Mouse (Mus musculus): ENCODE data around the gene Col6a4. TPM values are rescaled to one million over a fixed set of nuclear protein-coding genes. Genes with fewer than 3 reads are reported as not detected.

The Col6a4 gene
- polyA plus RNA-seq, 1 experiment from 2014 or later, result 0.47 TPM

DNA sequence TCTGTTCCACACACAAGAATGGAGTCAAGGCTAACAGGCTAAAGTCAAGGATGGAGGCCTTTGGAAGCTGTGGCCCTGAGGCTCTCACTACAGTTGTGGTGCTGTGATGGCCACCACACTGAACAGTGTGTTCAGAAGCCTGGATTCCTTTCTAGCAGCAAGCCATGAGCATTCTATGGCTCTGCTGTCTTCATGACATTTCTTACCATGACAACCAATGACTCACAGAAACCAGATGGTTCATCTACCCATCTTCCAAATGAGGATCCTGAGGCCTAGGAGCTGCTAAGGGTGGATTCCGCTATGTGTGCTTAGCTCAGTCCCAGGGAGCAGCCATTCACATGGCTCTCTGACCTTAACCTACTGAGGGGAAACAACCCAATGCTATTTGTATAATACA, 57.3 kb downstream of the Col6a4 start:
- no peaks in the 10 kb centered on the region for H3K9me3 ChIP-seq (replicated peaks; ENCODE audit: control insufficient read depth, low read length)
- H3K27me3 ChIP-seq (ENCODE audit: control insufficient read depth, insufficient read depth, low read depth, low read length), result no peaks in the 10 kb centered on the region
- H3K4me2 ChIP-seq (ENCODE audit: low read depth, low read length), result no peak overlapping the region
- H3K9ac ChIP-seq (ENCODE audit: low read depth, low read length), result no peak overlapping the region
- 46% methylated on average over 1 of the region's 1 CpGs for WGBS (ENCODE audit: insufficient replicate concordance)
- H3K27ac ChIP-seq (ENCODE audit: low read length), result no peak overlapping the region
- no peaks in the 10 kb centered on the region for H3K36me3 ChIP-seq (ENCODE audit: control insufficient read depth, insufficient read depth)
- no peaks in the 10 kb centered on the region for H3K4me1 ChIP-seq (ENCODE audit: control insufficient read depth, low read depth, low read length)
- no peak overlapping the region for H3K4me3 ChIP-seq (ENCODE audit: low read depth, low read length)
- ATAC-seq (ENCODE audit: low read depth), result no peak

DNA sequence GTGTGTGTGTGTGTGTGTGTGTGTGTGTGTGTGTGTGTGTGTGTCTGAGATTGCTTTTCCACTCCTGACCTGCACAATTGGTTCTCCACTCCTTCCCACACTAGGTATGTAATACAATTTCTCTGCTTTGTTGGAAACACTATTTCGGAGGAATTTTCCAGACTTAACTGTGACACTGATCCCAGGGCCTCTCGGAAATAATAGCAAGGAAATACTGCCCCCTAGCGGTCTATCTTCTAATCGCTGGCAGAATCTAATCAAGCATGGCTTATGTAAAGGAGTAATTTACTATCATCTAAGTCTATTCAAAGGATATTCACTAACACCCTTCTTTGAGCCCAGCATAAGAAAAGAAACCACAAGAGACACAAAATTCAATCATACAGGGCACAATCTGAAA, 57.7 kb downstream of the Col6a4 start:
- no peak for ATAC-seq (ENCODE audit: low read depth)
- Histone ChIP-seq H3K36me3 (ENCODE audit: control insufficient read depth, insufficient read depth) (no peaks in the 10 kb centered on the region), H3K4me1 (ENCODE audit: control insufficient read depth, low read depth, low read length) (no peaks in the 10 kb centered on the region), H3K9me3 (replicated peaks; ENCODE audit: control insufficient read depth, low read length) (no peaks in the 10 kb centered on the region), H3K27ac (ENCODE audit: low read length) (no peak overlapping the region), H3K4me2 (ENCODE audit: low read depth, low read length) (no peak overlapping the region), H3K9ac (ENCODE audit: low read depth, low read length) (no peak overlapping the region), H3K27me3 (ENCODE audit: control insufficient read depth, insufficient read depth, low read depth, low read length) (no peaks in the 10 kb centered on the region), H3K4me3 (ENCODE audit: low read depth, low read length) (no peak overlapping the region)
- 8% methylated on average over 4 of the region's 4 CpGs for WGBS (ENCODE audit: insufficient replicate concordance)

DNA sequence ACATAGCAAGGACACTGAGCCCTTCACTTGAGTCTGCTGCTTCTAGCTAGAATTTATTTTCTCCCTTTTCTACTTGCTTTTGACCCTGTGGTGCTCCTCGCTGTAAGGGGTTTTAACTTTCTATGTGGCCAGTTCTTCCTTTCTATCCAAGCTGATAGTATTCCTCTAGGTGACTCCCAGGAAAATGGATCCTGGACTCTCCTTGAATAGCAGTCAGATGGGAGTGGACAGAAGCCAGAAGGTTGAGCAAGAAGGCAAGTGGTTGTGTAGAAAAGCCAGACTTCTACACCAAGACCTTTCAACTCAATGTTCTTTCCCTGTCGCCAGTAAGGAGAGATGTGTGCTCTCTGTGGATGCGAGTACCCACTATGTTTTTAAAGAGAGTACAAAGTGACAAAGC, 80.9 kb downstream of the Col6a4 start:
- no peaks in the 10 kb centered on the region for H3K9me3 ChIP-seq (replicated peaks; ENCODE audit: control insufficient read depth, low read length)
- no peak for ATAC-seq (ENCODE audit: low read depth)
- H3K27me3 ChIP-seq (ENCODE audit: control insufficient read depth, insufficient read depth, low read depth, low read length), result no peaks in the 10 kb centered on the region
- no peak overlapping the region for H3K4me2 ChIP-seq (ENCODE audit: low read depth, low read length)
- H3K4me3 ChIP-seq (ENCODE audit: low read depth, low read length), result no peak overlapping the region
- no peaks in the 10 kb centered on the region for H3K36me3 ChIP-seq (ENCODE audit: control insufficient read depth, insufficient read depth)
- no peak overlapping the region for H3K9ac ChIP-seq (ENCODE audit: low read depth, low read length)
- WGBS (ENCODE audit: insufficient replicate concordance), result 62% methylated on average over 3 of the region's 3 CpGs
- no peak overlapping the region for H3K27ac ChIP-seq (ENCODE audit: low read length)
- no peaks in the 10 kb centered on the region for H3K4me1 ChIP-seq (ENCODE audit: control insufficient read depth, low read depth, low read length)

DNA sequence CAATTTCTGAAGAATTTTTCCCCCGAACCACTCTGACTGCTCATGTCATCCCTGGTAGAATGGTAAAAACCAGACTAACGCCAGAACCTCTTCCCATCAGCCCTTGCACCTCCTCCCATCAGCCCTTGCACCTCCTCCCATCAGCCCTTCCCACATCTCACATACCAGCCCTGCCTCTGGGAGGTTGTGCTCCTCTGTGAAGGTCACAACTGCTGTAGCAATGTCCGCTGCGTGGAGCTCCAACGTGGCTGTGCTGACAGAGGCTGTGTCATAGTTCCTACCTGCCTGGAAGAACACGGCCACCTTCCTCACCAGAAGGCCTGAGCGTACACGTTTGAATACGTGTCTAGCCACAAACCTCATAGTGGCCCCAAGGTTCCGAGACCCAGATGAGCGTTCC, 83.4 kb downstream of the Col6a4 start:
- 73% methylated on average over 11 of the region's 11 CpGs for WGBS (ENCODE audit: insufficient replicate concordance)
- Histone ChIP-seq H3K4me1 (ENCODE audit: control insufficient read depth, low read depth, low read length) (no peaks in the 10 kb centered on the region), H3K4me2 (ENCODE audit: low read depth, low read length) (no peak overlapping the region), H3K9me3 (replicated peaks; ENCODE audit: control insufficient read depth, low read length) (no peaks in the 10 kb centered on the region), H3K27me3 (ENCODE audit: control insufficient read depth, insufficient read depth, low read depth, low read length) (no peaks in the 10 kb centered on the region), H3K36me3 (ENCODE audit: control insufficient read depth, insufficient read depth) (no peaks in the 10 kb centered on the region), H3K27ac (ENCODE audit: low read length) (no peak overlapping the region), H3K9ac (ENCODE audit: low read depth, low read length) (no peak overlapping the region), H3K4me3 (ENCODE audit: low read depth, low read length) (no peak overlapping the region)
- no peak for ATAC-seq (ENCODE audit: low read depth)

DNA sequence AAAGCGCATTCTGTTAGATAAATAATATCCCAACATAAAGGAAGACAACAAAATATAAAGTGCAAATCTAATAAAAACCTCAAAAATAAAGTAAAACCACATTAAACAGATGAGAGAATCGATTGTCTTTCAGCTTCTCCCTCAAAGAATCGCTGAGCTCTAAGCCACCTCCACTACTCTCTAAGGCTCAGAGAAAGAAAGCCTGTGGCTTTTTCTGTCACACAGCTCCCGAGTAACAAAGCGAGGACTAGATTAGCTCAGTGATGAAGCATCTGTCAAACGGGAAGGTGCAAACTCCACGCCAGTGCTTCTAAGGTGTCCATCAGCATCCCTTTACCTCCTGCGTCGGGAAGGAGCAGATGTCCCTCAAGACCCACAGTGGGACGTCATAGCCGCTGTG, 98.6 kb downstream of the Col6a4 start:
- Histone ChIP-seq H3K27me3 (ENCODE audit: control insufficient read depth, insufficient read depth, low read depth, low read length) (no peaks in the 10 kb centered on the region), H3K27ac (ENCODE audit: low read length) (no peak overlapping the region), H3K4me3 (ENCODE audit: low read depth, low read length) (no peak overlapping the region), H3K4me1 (ENCODE audit: control insufficient read depth, low read depth, low read length) (no peaks in the 10 kb centered on the region), H3K9me3 (replicated peaks; ENCODE audit: control insufficient read depth, low read length) (no peaks in the 10 kb centered on the region), H3K4me2 (ENCODE audit: low read depth, low read length) (no peak overlapping the region), H3K9ac (ENCODE audit: low read depth, low read length) (no peak overlapping the region), H3K36me3 (ENCODE audit: control insufficient read depth, insufficient read depth) (no peaks in the 10 kb centered on the region)
- no peak for ATAC-seq (ENCODE audit: low read depth)
- 51% methylated on average over 11 of the region's 11 CpGs for WGBS (ENCODE audit: insufficient replicate concordance)

DNA sequence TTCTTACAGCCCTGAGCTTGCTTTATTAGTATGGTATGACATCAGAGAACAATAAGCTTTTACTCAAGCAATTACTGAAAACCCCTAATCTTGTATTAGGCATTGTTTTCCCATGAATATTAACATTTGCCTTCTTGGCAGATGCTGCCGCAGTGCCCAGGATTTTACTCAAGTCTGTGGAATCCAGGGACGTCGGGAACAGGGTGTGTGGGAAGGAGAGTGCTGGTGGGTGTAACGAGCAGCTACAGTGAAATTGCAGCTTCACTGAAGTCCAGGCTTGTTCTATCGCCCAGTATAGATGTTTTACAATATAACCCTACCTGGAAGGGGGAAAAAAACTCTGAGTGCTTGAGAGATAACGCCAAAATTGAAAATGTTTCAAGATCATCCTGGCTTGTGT, 104.2 kb downstream of the Col6a4 start:
- H3K4me2 ChIP-seq (ENCODE audit: low read depth, low read length), result no peak overlapping the region
- no peak overlapping the region for H3K4me3 ChIP-seq (ENCODE audit: low read depth, low read length)
- H3K9ac ChIP-seq (ENCODE audit: low read depth, low read length), result no peak overlapping the region
- no peaks in the 10 kb centered on the region for H3K9me3 ChIP-seq (replicated peaks; ENCODE audit: control insufficient read depth, low read length)
- H3K4me1 ChIP-seq (ENCODE audit: control insufficient read depth, low read depth, low read length), result no peaks in the 10 kb centered on the region
- WGBS (ENCODE audit: insufficient replicate concordance), result 63% methylated on average over 6 of the region's 6 CpGs
- H3K27ac ChIP-seq (ENCODE audit: low read length), result no peak overlapping the region
- no peak for ATAC-seq (ENCODE audit: low read depth)
- no peaks in the 10 kb centered on the region for H3K27me3 ChIP-seq (ENCODE audit: control insufficient read depth, insufficient read depth, low read depth, low read length)
- no peaks in the 10 kb centered on the region for H3K36me3 ChIP-seq (ENCODE audit: control insufficient read depth, insufficient read depth)

DNA sequence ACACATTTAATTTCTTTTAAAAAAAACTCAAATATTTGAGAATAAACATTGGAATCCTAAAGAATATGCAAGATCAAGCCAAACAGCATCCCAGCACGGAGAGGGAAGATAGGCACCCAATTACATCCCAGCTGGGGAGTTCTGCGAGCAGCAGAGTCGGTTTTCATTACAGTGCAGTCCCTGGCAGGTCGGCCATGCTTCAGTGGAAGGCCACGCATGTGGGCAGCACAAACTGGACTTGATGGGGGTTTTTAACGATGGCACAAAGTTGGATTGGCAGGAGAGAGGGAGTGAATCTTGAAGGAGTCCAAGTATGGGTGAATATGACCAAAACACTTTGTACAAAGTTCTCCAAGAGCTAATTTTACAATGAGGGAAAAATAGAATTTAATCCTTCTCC, 106.5 kb downstream of the Col6a4 start:
- Histone ChIP-seq H3K27me3 (ENCODE audit: control insufficient read depth, insufficient read depth, low read depth, low read length) (no peaks in the 10 kb centered on the region), H3K4me1 (ENCODE audit: control insufficient read depth, low read depth, low read length) (no peaks in the 10 kb centered on the region), H3K4me2 (ENCODE audit: low read depth, low read length) (no peak overlapping the region), H3K36me3 (ENCODE audit: control insufficient read depth, insufficient read depth) (no peaks in the 10 kb centered on the region), H3K9me3 (replicated peaks; ENCODE audit: control insufficient read depth, low read length) (no peaks in the 10 kb centered on the region), H3K27ac (ENCODE audit: low read length) (no peak overlapping the region), H3K9ac (ENCODE audit: low read depth, low read length) (no peak overlapping the region), H3K4me3 (ENCODE audit: low read depth, low read length) (no peak overlapping the region)
- ATAC-seq (ENCODE audit: low read depth), result no peak
- WGBS (ENCODE audit: insufficient replicate concordance), result 55% methylated on average over 6 of the region's 6 CpGs

DNA sequence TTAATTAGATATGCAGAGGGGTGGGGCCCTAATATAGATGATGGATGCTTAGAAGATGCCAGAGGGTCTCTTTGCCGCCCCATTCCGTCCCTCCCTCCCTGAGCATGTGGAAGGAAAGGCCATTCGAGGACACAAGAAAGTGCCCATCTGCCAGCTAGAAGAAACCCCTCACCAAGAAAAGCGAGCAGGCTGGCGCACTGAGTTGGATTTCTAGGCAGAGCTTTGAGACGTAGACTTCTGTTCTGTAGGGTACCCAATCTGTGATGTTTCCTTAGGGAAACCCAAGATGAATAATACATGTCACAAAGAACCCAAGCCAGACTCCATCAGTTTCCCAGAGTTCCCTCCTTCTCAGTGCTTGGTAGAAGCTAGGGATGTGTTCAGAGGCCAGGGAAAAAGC, 107.1 kb downstream of the Col6a4 start:
- no peak overlapping the region for H3K4me3 ChIP-seq (ENCODE audit: low read depth, low read length)
- no peaks in the 10 kb centered on the region for H3K36me3 ChIP-seq (ENCODE audit: control insufficient read depth, insufficient read depth)
- no peaks in the 10 kb centered on the region for H3K9me3 ChIP-seq (replicated peaks; ENCODE audit: control insufficient read depth, low read length)
- no peak overlapping the region for H3K27ac ChIP-seq (ENCODE audit: low read length)
- H3K4me2 ChIP-seq (ENCODE audit: low read depth, low read length), result no peak overlapping the region
- no peaks in the 10 kb centered on the region for H3K4me1 ChIP-seq (ENCODE audit: control insufficient read depth, low read depth, low read length)
- no peak overlapping the region for H3K9ac ChIP-seq (ENCODE audit: low read depth, low read length)
- H3K27me3 ChIP-seq (ENCODE audit: control insufficient read depth, insufficient read depth, low read depth, low read length), result no peaks in the 10 kb centered on the region
- 64% methylated on average over 6 of the region's 6 CpGs for WGBS (ENCODE audit: insufficient replicate concordance)
- no peak for ATAC-seq (ENCODE audit: low read depth)

DNA sequence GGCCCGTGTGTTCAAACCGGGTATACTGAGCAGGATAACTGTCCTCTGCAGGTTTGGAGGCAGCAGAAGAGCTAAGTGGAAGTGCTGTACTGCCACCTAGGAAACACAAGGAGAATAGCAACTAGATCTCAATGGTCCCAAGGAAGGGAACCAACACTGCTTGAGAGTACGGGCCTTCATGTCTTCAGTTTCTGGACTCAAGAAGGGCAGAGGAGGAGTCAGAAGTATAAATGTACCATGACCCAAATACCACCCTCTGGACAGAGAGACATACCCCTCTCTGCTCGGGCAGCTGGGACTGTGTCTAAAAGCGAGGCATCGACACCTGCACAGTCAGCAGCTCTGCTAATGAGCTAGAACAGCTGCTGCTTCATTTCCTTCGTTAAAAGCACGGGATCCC, 108.5 kb downstream of the Col6a4 start:
- Histone ChIP-seq H3K27me3 (ENCODE audit: control insufficient read depth, insufficient read depth, low read depth, low read length) (no peaks in the 10 kb centered on the region), H3K4me2 (ENCODE audit: low read depth, low read length) (no peak overlapping the region), H3K4me1 (ENCODE audit: control insufficient read depth, low read depth, low read length) (no peaks in the 10 kb centered on the region), H3K27ac (ENCODE audit: low read length) (no peak overlapping the region), H3K36me3 (ENCODE audit: control insufficient read depth, insufficient read depth) (no peaks in the 10 kb centered on the region), H3K9ac (ENCODE audit: low read depth, low read length) (no peak overlapping the region), H3K9me3 (replicated peaks; ENCODE audit: control insufficient read depth, low read length) (no peaks in the 10 kb centered on the region), H3K4me3 (ENCODE audit: low read depth, low read length) (no peak overlapping the region)
- 42% methylated on average over 8 of the region's 8 CpGs for WGBS (ENCODE audit: insufficient replicate concordance)
- ATAC-seq (ENCODE audit: low read depth), result no peak

Measured in liver, embryonic 16.5 days (tissue).